22 mouse cellular contexts compared by ENCODE assay signal in the genomic region with DNA sequence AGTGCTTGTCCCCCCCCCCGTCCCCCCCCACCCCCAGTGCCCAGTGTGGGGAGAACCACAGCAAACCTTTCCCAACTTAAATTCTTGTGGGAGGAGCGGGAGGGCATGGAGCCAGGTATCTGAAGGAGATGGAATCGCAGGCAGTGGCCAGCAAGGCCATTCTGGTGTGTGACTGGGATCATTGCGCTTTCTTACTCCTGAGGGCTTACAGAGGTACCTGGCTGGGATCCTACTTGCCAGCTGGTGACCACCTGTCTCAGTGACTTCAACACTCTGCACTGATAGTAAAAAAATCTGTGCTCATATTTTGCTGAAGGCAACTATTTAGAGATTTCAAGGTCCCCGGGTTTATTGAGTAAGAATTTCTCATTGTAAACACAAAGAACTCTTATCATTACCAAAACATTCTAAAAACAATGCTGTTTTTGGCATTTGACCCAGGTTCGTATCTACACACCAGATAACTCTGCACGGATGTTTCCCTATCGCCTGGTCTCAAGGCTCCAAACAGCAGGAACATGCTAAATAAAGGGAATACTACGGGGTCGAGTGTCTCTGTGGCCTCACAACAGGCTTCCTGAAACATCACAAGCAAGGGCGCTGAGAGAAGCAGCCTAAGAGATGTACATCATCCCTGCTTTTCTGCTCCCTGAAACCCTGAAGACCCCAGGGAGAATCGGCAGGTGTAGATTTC. TPM values are rescaled to one million over a fixed set of nuclear protein-coding genes. Genes with fewer than 3 reads are reported as not detected.
A peak's percentile ranks its signal among the peaks of the same experiment; 100 is the strongest.
DNase-seq lines count a peak whose midpoint lies in the region; ATAC-seq and TF ChIP-seq lines count a peak whose summit lies in the region.
"Had no signal": no experiment of that assay in that cellular context is flagged by ENCODE, and none has a peak within 500 bp of the region (broad histone marks: within the 10 kb centered on the region; RNA-seq: fewer than 3 reads in every experiment).

No protein-coding gene starts in this region.

- H3K36me3 ChIP-seq in heart, embryonic 14.5 days (ENCODE audit: control insufficient read depth, insufficient read depth, low read length) = no peaks in the 10 kb centered on the region
- no peaks in the 10 kb centered on the region for H3K36me3 ChIP-seq in heart, embryonic 10.5 days
- H3K36me3 ChIP-seq: forebrain, embryonic 15.5 days; hindbrain, embryonic 13.5 days; lung, embryonic 15.5 days; neural tube, embryonic 13.5 days had no signal

- no peak overlapping the region for H3K4me3 ChIP-seq in heart, embryonic 14.5 days (ENCODE audit: control insufficient read depth in 1 of 2, insufficient read depth in 1 of 2, low read depth in 1 of 2, low read length in 2 of 2)
- H3K4me3 ChIP-seq in heart, embryonic 10.5 days = no peak overlapping the region
- H3K4me3 ChIP-seq: erythroblast, embryonic 14.5 days; forebrain, embryonic 15.5 days; hindbrain, embryonic 13.5 days; layer of hippocampus, adult 2 months; lung, embryonic 15.5 days; megakaryocyte, embryonic 14.5 days; neural tube, embryonic 13.5 days had no signal

- H3K4me2 ChIP-seq in heart, embryonic 14.5 days (ENCODE audit: low read length) = no peak overlapping the region
- H3K4me2 ChIP-seq: forebrain, embryonic 15.5 days; hindbrain, embryonic 13.5 days; lung, embryonic 15.5 days; neural tube, embryonic 13.5 days had no signal

- peak; percentile 12 for DNase-seq in adrenal gland, postnatal 10 days
- DNase-seq in adrenal gland, postnatal 4 days (ENCODE audit: low spot score in 2 of 2) = no peak
- no peak for DNase-seq in heart, embryonic 10.5 days (ENCODE audit: low spot score)
- DNase-seq in brain, embryonic 14.5 days (ENCODE audit: low read depth) = peak; percentile 2
- DNase-seq in cerebellum, postnatal 14 days = peak; percentile 56 to 58
- no peak for DNase-seq in layer of hippocampus, postnatal 36 days
- no peak for DNase-seq in layer of hippocampus, postnatal 10 days (ENCODE audit: low spot score in 2 of 2)
- DNase-seq: embryo, embryonic 11 days; liver; thymus, adult 18-20 months had no signal

- 35% methylated on average over 12 of the region's 12 CpGs for WGBS in heart, embryonic 14.5 days
- WGBS in heart, embryonic 10.5 days = 33% methylated on average over 12 of the region's 12 CpGs

- 0 out of 2 replicates have a peak, but pooled peaks have one; percentile 35 for ATAC-seq in heart, embryonic 14.5 days (ENCODE audit: insufficient number of reproducible peaks, insufficient read depth, low FRiP score, low read depth)
- ATAC-seq: forebrain, embryonic 15.5 days; intestine, embryonic 16.5 days had no signal

- H3K27me3 ChIP-seq in heart, embryonic 14.5 days (ENCODE audit: control insufficient read depth, insufficient read depth, low read length) = no peaks in the 10 kb centered on the region
- no peaks in the 10 kb centered on the region for H3K27me3 ChIP-seq in heart, embryonic 10.5 days (ENCODE audit: insufficient read depth, poor library complexity, severe bottlenecking)
- H3K27me3 ChIP-seq: CH12.LX; forebrain, embryonic 15.5 days; hindbrain, embryonic 13.5 days; lung, embryonic 15.5 days; megakaryocyte, embryonic 14.5 days; neural tube, embryonic 13.5 days had no signal

- TF ChIP-seq CTCF in brain, embryonic 14.5 days (IDR thresholded peaks at IDR 0.05; ENCODE audit: borderline replicate concordance, extremely low read depth, insufficient read depth, insufficient read length) = no peak

- H3K9ac ChIP-seq in heart, embryonic 14.5 days (ENCODE audit: low read length) = no peak overlapping the region
- H3K9ac ChIP-seq: forebrain, embryonic 15.5 days; hindbrain, embryonic 13.5 days; lung, embryonic 15.5 days; neural tube, embryonic 13.5 days had no signal

- H3K27ac ChIP-seq in heart, embryonic 14.5 days (replicated peaks in 1 of 2; ENCODE audit: control insufficient read depth in 1 of 2, insufficient read depth in 1 of 2, low read depth in 2 of 2, low read length in 2 of 2) = no peak overlapping the region
- H3K27ac ChIP-seq in heart, embryonic 10.5 days = no peak overlapping the region
- H3K27ac ChIP-seq: forebrain, embryonic 15.5 days; hindbrain, embryonic 13.5 days; kidney, postnatal 0 days; layer of hippocampus, adult 2 months; lung, embryonic 15.5 days; neural tube, embryonic 13.5 days had no signal

- H3K9me3 ChIP-seq in heart, embryonic 14.5 days (ENCODE audit: control insufficient read depth, low read length) = 0 out of 2 replicates have a peak, but pooled peaks cover 3% of the 10 kb centered on the region
- no peaks in the 10 kb centered on the region for H3K9me3 ChIP-seq in heart, embryonic 10.5 days
- H3K9me3 ChIP-seq: forebrain, embryonic 15.5 days; hindbrain, embryonic 13.5 days; lung, embryonic 15.5 days; neural tube, embryonic 13.5 days had no signal

- no peak for TF ChIP-seq POLR2A in brain, embryonic 14.5 days (IDR thresholded peaks at IDR 0.05; ENCODE audit: borderline replicate concordance, extremely low read depth, insufficient read depth, insufficient read length, poor library complexity, severe bottlenecking)

- peaks cover 4 to 6% of the 10 kb centered on the region in 2 experiments; a peak in 3 of 4 replicates for H3K4me1 ChIP-seq in heart, embryonic 14.5 days (ENCODE audit: control insufficient read depth in 2 of 2, insufficient read depth in 2 of 2, low read length in 2 of 2)
- peaks cover 15% of the 10 kb centered on the region for H3K4me1 ChIP-seq in heart, embryonic 10.5 days
- H3K4me1 ChIP-seq: lung, embryonic 15.5 days; megakaryocyte, embryonic 14.5 days; neural tube, embryonic 13.5 days had no signal

RNA-seq across cellular contexts. Expression of a gene that starts 39.8 kb away (rescaled TPM):
- 10 to 100 TPM in 1 of 2 experiments, 1 to 10 TPM in 1; 9.4 to 12.8 TPM for total RNA-seq in adrenal gland, postnatal 10 days (2021)
- 10 to 100 TPM; 18.5 to 21.3 TPM for total RNA-seq in adrenal gland, postnatal 4 days (2021)
- 9.0 and 9.7 TPM in 2 replicates for polyA plus RNA-seq in heart, embryonic 14.5 days (2014; fragmentation: Nextera tagmentation; extraction: Ambion mirVana)
- 23.5 and 24.5 TPM in 2 replicates for polyA plus RNA-seq in heart, embryonic 10.5 days (2016; fragmentation: Nextera tagmentation; extraction: Ambion mirVana)
- polyA plus RNA-seq in brain, embryonic 14.5 days (2012; rRNA removed) = 1.2 and 2.1 TPM in 2 replicates
- 1 to 10 TPM; 1.7 to 1.9 TPM for total RNA-seq in layer of hippocampus, postnatal 36 days (2021)
- 1 to 10 TPM; 1.8 to 2.0 TPM for total RNA-seq in layer of hippocampus, postnatal 10 days (2021)
- total RNA-seq: CH12.LX; granulocyte monocyte progenitor cell, adult 5-6 weeks had no signal

Comparison
In these comparisons a context has a peak if more than half of its experiments do, and no peak if none do; other contexts are left out.
1. DNase-seq: peak in adrenal gland, postnatal 10 days (single experiment), brain, embryonic 14.5 days (single experiment) and cerebellum, postnatal 14 days (2 of 2); none in adrenal gland, postnatal 4 days (0 of 2), heart, embryonic 10.5 days (single experiment), layer of hippocampus, postnatal 36 days (0 of 2) and layer of hippocampus, postnatal 10 days (0 of 2).